Mouse (Mus musculus): ENCODE measurements around the gene Rcor3. TPM values are rescaled to one million over a fixed set of nuclear protein-coding genes. Genes with fewer than 3 reads are reported as not detected.
A peak's percentile ranks its signal among the peaks of the same experiment; 100 is the strongest.

Gene Rcor3
- polyA plus RNA-seq, 1 experiment = 38.0 TPM

DNA sequence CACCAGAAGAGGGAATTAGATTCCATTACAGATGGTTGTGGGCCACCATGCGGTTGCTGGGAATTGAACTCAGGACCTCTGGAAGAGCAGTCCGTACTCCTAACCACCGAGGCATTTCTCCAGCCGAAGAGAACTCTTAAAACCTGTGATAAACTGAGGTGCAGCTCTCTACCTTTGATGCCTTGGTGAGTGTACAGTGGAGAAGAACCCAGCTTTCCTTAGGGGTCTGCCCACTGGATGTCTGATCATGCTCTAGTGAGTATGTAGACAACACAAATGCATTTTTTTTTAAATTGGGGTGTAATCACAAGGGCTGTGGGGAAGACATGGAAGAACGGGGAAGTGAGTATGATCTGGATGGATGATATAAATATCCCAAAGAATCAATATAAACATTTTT lies 42.2 kb downstream of the Rcor3 start:
- Histone ChIP-seq H3K4me1 (ENCODE audit: control insufficient read depth, insufficient read depth, insufficient read length, low read length) (peaks cover 1% of the 10 kb centered on the region; the same call in 1 of the 2 replicates), H3K27ac (ENCODE audit: insufficient read depth, low read depth, low read length) (no peak overlapping the region), H3K36me3 (ENCODE audit: control insufficient read depth, insufficient read depth, low read length) (peaks cover 14% of the 10 kb centered on the region), H3K4me3 (ENCODE audit: low read depth, low read length) (no peak overlapping the region), H3K27me3 (ENCODE audit: control insufficient read depth, insufficient read depth, low read length) (no peaks in the 10 kb centered on the region)
- WGBS = 87% methylated on average over 5 of the region's 5 CpGs
- TF ChIP-seq CTCF (IDR thresholded peaks at IDR 0.05; ENCODE audit: extremely low read depth, insufficient read length, insufficient replicate concordance, low read depth, low read length) = no peak
- TF ChIP-seq POLR2A (IDR thresholded peaks at IDR 0.05; ENCODE audit: low read depth, low read length) = no peak

- peaks cover 3% of the 10 kb centered on the region; the same call in 1 of the 2 replicates for H3K4me1 ChIP-seq (ENCODE audit: control insufficient read depth, insufficient read depth, insufficient read length, low read length)
- 54% methylated on average over 13 of the region's 13 CpGs for WGBS
- peaks cover 11% of the 10 kb centered on the region for H3K36me3 ChIP-seq (ENCODE audit: control insufficient read depth, insufficient read depth, low read length)
- peak; percentile 31; the same call in 1 of the 2 replicates for TF ChIP-seq CTCF (IDR thresholded peaks at IDR 0.05; ENCODE audit: extremely low read depth, insufficient read length, insufficient replicate concordance, low read depth, low read length)
- no peak for TF ChIP-seq POLR2A (IDR thresholded peaks at IDR 0.05; ENCODE audit: low read depth, low read length)
- H3K27me3 ChIP-seq (ENCODE audit: control insufficient read depth, insufficient read depth, low read length) = no peaks in the 10 kb centered on the region
- H3K27ac ChIP-seq (ENCODE audit: insufficient read depth, low read depth, low read length) = no peak overlapping the region
- H3K4me3 ChIP-seq (ENCODE audit: low read depth, low read length) = no peak overlapping the region
Measured at GRCm38 (mm10) chr1:192094451-192095170, 43.3 kb downstream of the Rcor3 start.

- Histone ChIP-seq H3K27ac (ENCODE audit: insufficient read depth, low read depth, low read length) (peak overlapping the region; percentile 47; the same call in 1 of the 2 replicates), H3K4me1 (ENCODE audit: control insufficient read depth, insufficient read depth, insufficient read length, low read length) (peaks cover 6% of the 10 kb centered on the region), H3K36me3 (ENCODE audit: control insufficient read depth, insufficient read depth, low read length) (peaks cover 2% of the 10 kb centered on the region), H3K4me3 (ENCODE audit: low read depth, low read length) (peak overlapping the region; percentile 82), H3K27me3 (ENCODE audit: control insufficient read depth, insufficient read depth, low read length) (no peaks in the 10 kb centered on the region)
- TF ChIP-seq POLR2A (IDR thresholded peaks at IDR 0.05; ENCODE audit: low read depth, low read length) = no peak
- peak; percentile 86; the same call in 1 of the 2 replicates for TF ChIP-seq CTCF (IDR thresholded peaks at IDR 0.05; ENCODE audit: extremely low read depth, insufficient read length, insufficient replicate concordance, low read depth, low read length)
- WGBS = 31% methylated on average over 16 of the region's 16 CpGs
Measured at GRCm38 (mm10) chr1:192092879-192093660, 44.8 kb downstream of the Rcor3 start.

DNA sequence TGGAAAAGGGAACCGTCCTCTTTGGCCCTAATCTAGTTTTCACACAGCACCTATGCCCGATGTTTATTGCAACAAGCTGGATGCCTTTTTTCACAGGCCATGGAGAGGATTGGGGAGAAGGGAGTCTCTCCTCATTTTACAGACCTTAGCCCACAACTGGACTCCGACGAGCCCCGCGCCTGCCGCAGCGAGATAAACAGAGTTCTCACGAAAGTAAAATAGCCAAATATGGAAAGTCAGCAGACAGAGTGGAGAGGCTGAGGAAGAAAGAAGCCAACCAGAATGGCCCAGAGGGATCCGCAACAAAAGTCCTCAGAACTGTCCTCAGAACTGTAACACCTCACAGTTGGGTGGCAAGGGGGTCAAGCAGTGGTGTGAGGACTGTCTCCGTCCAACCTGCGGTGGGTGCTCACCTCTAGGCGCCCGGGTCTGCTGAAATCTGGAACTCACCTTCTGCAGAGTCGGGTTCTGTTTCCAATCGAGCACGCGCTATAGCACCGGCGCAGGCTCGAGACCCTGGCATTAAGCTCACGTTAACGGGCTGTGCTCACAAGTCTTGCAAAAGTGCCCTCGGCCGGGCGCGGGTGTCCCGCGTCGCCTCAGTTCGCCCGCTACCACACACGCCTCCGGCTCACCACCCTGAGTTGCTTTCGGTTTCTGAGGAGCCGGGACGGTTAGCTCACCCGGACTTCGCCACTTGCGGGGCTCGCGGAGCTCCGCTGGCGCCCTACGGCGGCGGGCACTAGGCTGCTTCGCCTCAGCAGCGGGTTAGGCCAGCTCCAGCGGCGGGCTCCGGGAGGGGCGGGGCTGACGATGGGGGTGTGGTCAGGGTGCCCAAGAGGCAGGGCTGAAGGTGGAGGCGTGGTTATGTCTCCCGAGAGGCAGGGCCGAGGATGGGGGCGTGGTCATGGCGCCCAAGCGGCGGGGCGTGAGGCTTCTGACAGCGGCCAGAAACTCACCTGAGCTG lies 45.8 kb downstream of the Rcor3 start, which contains the start of gene Traf5:
Traf5 (minus strand) TSS at position 754 of the 967 bp plus-strand sequence.
- Histone ChIP-seq H3K27ac (ENCODE audit: insufficient read depth, low read depth, low read length) (peak within 1 kb of the TSS; percentile 87), H3K36me3 (ENCODE audit: control insufficient read depth, insufficient read depth, low read length) (no peaks in the 10 kb centered on the region), H3K4me1 (ENCODE audit: control insufficient read depth, insufficient read depth, insufficient read length, low read length) (peaks cover 6% of the 10 kb centered on the region), H3K4me3 (ENCODE audit: low read depth, low read length) (peak within 1 kb of the TSS; percentile 82), H3K27me3 (ENCODE audit: control insufficient read depth, insufficient read depth, low read length) (no peaks in the 10 kb centered on the region)
- WGBS = under 1% methylated on average over 63 of the region's 63 CpGs
- TF ChIP-seq CTCF (IDR thresholded peaks at IDR 0.05; ENCODE audit: extremely low read depth, insufficient read length, insufficient replicate concordance, low read depth, low read length) = no peak
- TF ChIP-seq POLR2A (IDR thresholded peaks at IDR 0.05; ENCODE audit: low read depth, low read length) = peak; percentile 60

GRCm38 (mm10) chr1:192090689-192091567 lies 46.9 kb downstream of the Rcor3 start:
- H3K4me1 ChIP-seq (ENCODE audit: control insufficient read depth, insufficient read depth, insufficient read length, low read length) = peaks cover 12% of the 10 kb centered on the region
- H3K27me3 ChIP-seq (ENCODE audit: control insufficient read depth, insufficient read depth, low read length) = no peaks in the 10 kb centered on the region
- no peak for TF ChIP-seq CTCF (IDR thresholded peaks at IDR 0.05; ENCODE audit: extremely low read depth, insufficient read length, insufficient replicate concordance, low read depth, low read length)
- H3K36me3 ChIP-seq (ENCODE audit: control insufficient read depth, insufficient read depth, low read length) = no peaks in the 10 kb centered on the region
- H3K27ac ChIP-seq (ENCODE audit: insufficient read depth, low read depth, low read length) = peak overlapping the region; percentile 44
- peak overlapping the region; percentile 48 for H3K4me3 ChIP-seq (ENCODE audit: low read depth, low read length)
- 70% methylated on average over 11 of the region's 11 CpGs for WGBS

DNA sequence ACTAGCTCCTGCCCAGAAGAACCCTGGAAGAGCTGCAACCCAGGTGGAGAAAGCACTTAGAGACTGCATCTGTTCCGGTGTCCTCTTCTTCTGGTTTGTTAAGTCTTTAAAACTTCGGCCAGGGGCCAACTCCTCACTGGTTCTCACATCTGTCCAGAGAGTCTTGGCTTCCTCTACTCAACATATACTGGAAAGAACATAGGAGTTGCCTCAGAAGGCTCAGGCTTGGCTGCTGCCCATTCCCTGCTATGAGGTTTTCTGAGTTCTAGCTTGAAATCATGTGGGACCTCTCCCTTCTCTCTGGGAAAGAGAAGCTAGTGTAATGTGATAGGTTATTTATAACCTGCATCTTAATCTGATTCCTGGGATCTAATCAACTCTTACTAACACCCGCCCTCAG lies 47.6 kb downstream of the Rcor3 start:
- H3K4me3 ChIP-seq (ENCODE audit: low read depth, low read length) = no peak overlapping the region

More for the DNA sequence above, 47.6 kb downstream of the Rcor3 start:
- whole genome bisulfite sequencing = 50% methylated on average over 3 of the region's 3 CpGs
- TF ChIP-seq CTCF (IDR thresholded peaks at IDR 0.05; ENCODE audit: extremely low read depth, insufficient read length, insufficient replicate concordance, low read depth, low read length) = no peak
- TF ChIP-seq POLR2A (IDR thresholded peaks at IDR 0.05; ENCODE audit: low read depth, low read length) = no peak
- no peaks in the 10 kb centered on the region for H3K27me3 ChIP-seq (ENCODE audit: control insufficient read depth, insufficient read depth, low read length)
- peaks cover 14% of the 10 kb centered on the region for H3K4me1 ChIP-seq (ENCODE audit: control insufficient read depth, insufficient read depth, insufficient read length, low read length)
- no peaks in the 10 kb centered on the region for H3K36me3 ChIP-seq (ENCODE audit: control insufficient read depth, insufficient read depth, low read length)
- peak overlapping the region; percentile 44; the same call in 1 of the 2 replicates for H3K27ac ChIP-seq (ENCODE audit: insufficient read depth, low read depth, low read length)
